Mouse (Mus musculus) ES-E14 (cell line): Measurements from ENCODE around the gene Ctsw.

Experiments
- CHD2 ChIP-seq: IDR thresholded peaks from 2 replicates; pipeline ENCODE4 v1.6.1; 2014; ENCODE audit warnings: mild to moderate bottlenecking, low read depth, low read length, inconsistent platforms
- HCFC1 ChIP-seq: IDR thresholded peaks from 2 replicates; pipeline ENCODE4 v1.6.1; 2012; ENCODE audit warnings: low read length, inconsistent platforms, borderline replicate concordance; ENCODE audit not compliant: insufficient read depth
- MAFK ChIP-seq: IDR thresholded peaks from 2 replicates; pipeline ENCODE4 v1.6.1; 2014; ENCODE audit warnings: mild to moderate bottlenecking, low read depth, low read length, inconsistent platforms; ENCODE audit not compliant: insufficient read depth
- ZC3H11A ChIP-seq: IDR thresholded peaks from 2 replicates; pipeline ENCODE4 v1.6.1; 2012; ENCODE audit warnings: low read depth, mild to moderate bottlenecking, inconsistent platforms, low read length, borderline replicate concordance
- ZNF384 ChIP-seq: IDR thresholded peaks from 2 replicates; pipeline ENCODE4 v1.6.1; 2012; ENCODE audit warnings: low read depth, low read length, inconsistent platforms

GRCm38 (mm10) chr19:5513005-5513349 is 44.7 kb upstream of the Ctsw start:
- TF ChIP-seq ZC3H11A (no peak), CHD2 (no peak), HCFC1 (no peak), MAFK (no peak), ZNF384 (no peak)
